In genomic region chr11:36221271-36221975, GRCm38 (mm10) we compare ENCODE assay signal across 8 mouse cellular contexts.
A peak's percentile ranks its signal among the peaks of the same experiment; 100 is the strongest.
DNase-seq lines count a peak whose midpoint lies in the region; ATAC-seq and TF ChIP-seq lines count a peak whose summit lies in the region.

No protein-coding gene starts in this region.

- peak overlapping the region; percentile 34; the same call in 1 of the 2 replicates for H3K9ac ChIP-seq in heart, embryonic 11.5 days (ENCODE audit: low read depth, low read length)
- H3K9ac ChIP-seq in limb, embryonic 14.5 days (ENCODE audit: low read depth, low read length, severe bottlenecking): no peak overlapping the region

- no peak for TF ChIP-seq POLR2A in brain, embryonic 14.5 days (IDR thresholded peaks at IDR 0.05; ENCODE audit: borderline replicate concordance, extremely low read depth, insufficient read depth, insufficient read length, poor library complexity, severe bottlenecking)
- TF ChIP-seq POLR2A in embryonic fibroblast, embryonic 13.5 days (IDR thresholded peaks at IDR 0.05; ENCODE audit: low read depth, low read length): no peak
- TF ChIP-seq POLR2A in limb, embryonic 14.5 days (IDR thresholded peaks at IDR 0.05; ENCODE audit: borderline replicate concordance, extremely low read depth, insufficient read depth, insufficient read length): no peak

- TF ChIP-seq CTCF in brain, embryonic 14.5 days (IDR thresholded peaks at IDR 0.05; ENCODE audit: borderline replicate concordance, extremely low read depth, insufficient read depth, insufficient read length): peak; percentile 92
- peak; percentile 98 for TF ChIP-seq CTCF in embryonic fibroblast, embryonic 13.5 days (IDR thresholded peaks at IDR 0.05; ENCODE audit: borderline replicate concordance, insufficient read depth, low read length)

- 12% methylated on average over 10 of the region's 10 CpGs for WGBS in heart, embryonic 11.5 days (ENCODE audit: insufficient replicate concordance)
- 14% methylated on average over 10 of the region's 10 CpGs for WGBS in limb, embryonic 14.5 days

- no peak overlapping the region for H3K27ac ChIP-seq in embryonic fibroblast, embryonic 13.5 days (ENCODE audit: insufficient read depth, low read length)
- no peak overlapping the region for H3K27ac ChIP-seq in heart, embryonic 11.5 days (ENCODE audit: low read depth, low read length)
- H3K27ac ChIP-seq in limb, embryonic 14.5 days (replicated peaks; ENCODE audit: low read depth, low read length): no peak overlapping the region

- peak; percentile 76 for ATAC-seq in heart, embryonic 11.5 days (replicated peaks; ENCODE audit: insufficient number of reproducible peaks, low FRiP score, low TSS enrichment)
- peak; percentile 83 for ATAC-seq in limb, embryonic 14.5 days (ENCODE audit: low FRiP score, low read depth)

- H3K9me3 ChIP-seq in heart, embryonic 11.5 days (replicated peaks; ENCODE audit: control insufficient read depth, low read length): no peaks in the 10 kb centered on the region
- H3K9me3 ChIP-seq in limb, embryonic 14.5 days (ENCODE audit: control insufficient read depth, low read length): no peaks in the 10 kb centered on the region

- no peaks in the 10 kb centered on the region for H3K36me3 ChIP-seq in heart, embryonic 11.5 days (ENCODE audit: control insufficient read depth, insufficient read depth, low read length)
- H3K36me3 ChIP-seq in limb, embryonic 14.5 days (ENCODE audit: control insufficient read depth, insufficient read depth, low read length): no peaks in the 10 kb centered on the region

- DNase-seq in 416B (ENCODE audit: low read depth): peak; percentile 70
- DNase-seq in brain, embryonic 14.5 days (ENCODE audit: low read depth): peak; percentile 97
- DNase-seq in kidney, adult 9 months: peak; percentile 82
- peak; percentile 80 for DNase-seq in limb, embryonic 14.5 days (ENCODE audit: low spot score)
- DNase-seq in neural tube, embryonic 10.5 days (ENCODE audit: extremely low spot score, low spot score): peak; percentile 86
- DNase-seq in testis, postnatal 14 days (ENCODE audit: low spot score): peak; percentile 49

- H3K4me2 ChIP-seq in heart, embryonic 11.5 days: peak overlapping the region; percentile 61
- H3K4me2 ChIP-seq in limb, embryonic 14.5 days (replicated peaks; ENCODE audit: low read depth, low read length, severe bottlenecking): peak overlapping the region; percentile 42

- no peak overlapping the region for H3K4me3 ChIP-seq in embryonic fibroblast, embryonic 13.5 days (ENCODE audit: insufficient read depth, low read length)
- H3K4me3 ChIP-seq in heart, embryonic 11.5 days (ENCODE audit: low read depth, low read length): peak overlapping the region; percentile 22
- H3K4me3 ChIP-seq in limb, embryonic 14.5 days (replicated peaks; ENCODE audit: low read length): 0 out of 2 replicates have a peak overlapping the region, but pooled peaks have one; percentile 12

- H3K27me3 ChIP-seq in heart, embryonic 11.5 days (ENCODE audit: control insufficient read depth, insufficient read depth, low read length): no peaks in the 10 kb centered on the region
- H3K27me3 ChIP-seq in limb, embryonic 14.5 days (ENCODE audit: control insufficient read depth, insufficient read depth, low read length): no peaks in the 10 kb centered on the region

- H3K4me1 ChIP-seq in embryonic fibroblast, embryonic 13.5 days (ENCODE audit: control insufficient read depth, insufficient read depth, low read length): no peaks in the 10 kb centered on the region
- peaks cover 14% of the 10 kb centered on the region; the same call in 1 of the 2 replicates for H3K4me1 ChIP-seq in heart, embryonic 11.5 days (ENCODE audit: control insufficient read depth, insufficient read depth, low read length)
- H3K4me1 ChIP-seq in limb, embryonic 14.5 days (ENCODE audit: control insufficient read depth, insufficient read depth, low read length): peaks cover 5% of the 10 kb centered on the region
